Mouse (Mus musculus): Measurements from ENCODE around the gene Trim65.

DNA sequence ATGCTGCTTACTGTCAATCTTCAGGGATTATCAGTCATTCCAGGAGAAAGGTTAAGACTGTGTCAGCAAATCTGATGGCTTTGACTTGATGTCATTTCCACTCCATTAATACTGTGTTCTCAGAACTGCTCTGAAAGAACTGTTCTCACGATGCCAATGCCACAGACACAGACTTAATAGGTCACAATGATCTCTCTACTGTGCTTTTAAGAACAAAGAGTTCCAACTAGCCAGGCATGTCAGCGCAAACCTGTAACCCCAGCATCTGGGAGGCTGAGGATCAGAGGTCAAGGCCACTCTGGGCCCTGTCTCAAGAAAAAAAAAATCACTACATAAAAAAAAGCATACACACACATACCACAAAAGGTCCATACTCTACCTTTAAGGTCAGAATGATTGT is 41.0 kb upstream of the Trim65 start:
- no peak for TF ChIP-seq POLR2A (IDR thresholded peaks at IDR 0.05; ENCODE audit: borderline replicate concordance, control insufficient read depth, low read depth, low read length)
- no peak for TF ChIP-seq CTCF (IDR thresholded peaks at IDR 0.05; ENCODE audit: control insufficient read depth, insufficient read depth, low read length)

Measured in bone marrow, adult 2 months (tissue).